Mouse (Mus musculus): ENCODE data around the gene 4930435E12Rik.

DNA sequence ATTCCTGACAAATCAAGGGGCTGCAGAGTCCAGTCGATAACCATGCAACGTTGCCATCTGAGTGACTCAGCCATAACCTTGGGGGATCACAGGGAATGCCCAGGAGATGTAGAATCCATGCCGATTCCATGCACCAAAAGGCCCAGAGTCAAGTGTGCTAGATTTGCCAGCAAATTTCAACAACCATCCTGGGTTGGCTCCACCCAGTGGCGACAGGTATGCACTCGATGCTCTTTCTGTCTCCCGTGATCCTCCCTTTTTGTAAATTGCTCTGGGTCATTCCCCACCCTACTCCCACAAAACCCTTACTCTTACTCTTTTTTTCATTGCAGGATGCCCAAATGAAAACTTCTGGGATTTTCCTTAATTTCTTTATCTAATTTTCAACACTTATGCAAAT, 52.2 kb downstream of the 4930435E12Rik start:
- TF ChIP-seq CTCF (IDR thresholded peaks at IDR 0.05; ENCODE audit: extremely low read depth, insufficient read depth, insufficient read length, insufficient replicate concordance) (no peak), POLR2A (IDR thresholded peaks at IDR 0.05; ENCODE audit: low read depth, low read length) (no peak)
